Comparison of ENCODE assay signal across 22 mouse cellular contexts in the genomic region with DNA sequence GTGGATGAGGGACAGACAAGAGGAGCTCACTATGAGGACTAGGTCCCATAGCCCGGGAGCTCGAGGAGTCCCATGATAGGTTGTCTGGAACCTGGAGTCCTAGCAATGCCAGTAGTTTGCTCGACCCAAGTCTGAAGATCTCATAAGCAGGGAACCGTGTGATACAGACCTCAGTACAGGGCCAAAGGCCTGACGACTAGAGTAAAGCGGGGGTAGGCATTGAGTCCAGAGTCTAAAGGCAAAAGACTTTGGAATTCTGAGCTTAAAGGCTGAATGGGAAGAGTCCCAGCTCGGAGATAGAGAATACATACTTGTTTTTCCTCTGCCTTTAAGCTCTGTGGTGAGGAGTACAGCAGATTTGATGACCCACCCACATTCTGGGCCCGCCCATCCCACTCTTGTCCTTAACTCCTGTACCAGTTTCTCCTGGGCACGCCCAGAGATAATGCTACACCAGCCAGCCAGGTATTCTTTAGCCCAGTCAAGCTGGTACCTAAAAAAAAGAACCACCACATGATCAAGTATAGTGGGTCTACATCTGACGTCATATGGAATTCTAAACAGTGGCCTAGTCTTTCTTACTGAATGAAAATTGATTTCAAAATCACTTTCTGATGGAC. TPM values are rescaled to one million over a fixed set of nuclear protein-coding genes. Genes with fewer than 3 reads are reported as not detected.
DNase-seq lines count a peak whose midpoint lies in the region; ATAC-seq and TF ChIP-seq lines count a peak whose summit lies in the region.
"Had no signal": no experiment of that assay in that cellular context is flagged by ENCODE, and none has a peak within 500 bp of the region (broad histone marks: within the 10 kb centered on the region; RNA-seq: fewer than 3 reads in every experiment).

No protein-coding gene starts in this region.

- H3K4me1 ChIP-seq in kidney, adult 2 months (ENCODE audit: control insufficient read depth, insufficient read depth, low read length) = peaks cover 2% of the 10 kb centered on the region; the same call in 1 of the 2 replicates
- 0 out of 2 replicates have a peak, but pooled peaks cover 4% of the 10 kb centered on the region for H3K4me1 ChIP-seq in kidney, embryonic 16.5 days (ENCODE audit: insufficient read depth, low read length)
- no peaks in the 10 kb centered on the region for H3K4me1 ChIP-seq in midbrain, embryonic 11.5 days (ENCODE audit: control insufficient read depth, insufficient read depth, low read length)
- no peaks in the 10 kb centered on the region for H3K4me1 ChIP-seq in midbrain, embryonic 10.5 days
- H3K4me1 ChIP-seq in liver, postnatal 0 days (ENCODE audit: insufficient read depth) = peaks cover 37% of the 10 kb centered on the region
- H3K4me1 ChIP-seq: embryonic facial prominence, embryonic 12.5 days; limb, embryonic 15.5 days had no signal

- TF ChIP-seq CTCF in kidney, adult 2 months (conservative IDR thresholded peaks at IDR 0.05; ENCODE audit: insufficient read depth, insufficient read length, low read depth, low read length) = no peak
- TF ChIP-seq CTCF in liver, postnatal 0 days (IDR thresholded peaks at IDR 0.05; ENCODE audit: low read depth) = no peak

- H3K27me3 ChIP-seq in kidney, adult 2 months (replicated peaks; ENCODE audit: control insufficient read depth, insufficient read depth, low read length) = no peaks in the 10 kb centered on the region
- no peaks in the 10 kb centered on the region for H3K27me3 ChIP-seq in kidney, embryonic 16.5 days (ENCODE audit: insufficient read depth, low read length)
- no peaks in the 10 kb centered on the region for H3K27me3 ChIP-seq in midbrain, embryonic 11.5 days (ENCODE audit: control insufficient read depth, insufficient read depth, low read length)
- H3K27me3 ChIP-seq in midbrain, embryonic 10.5 days (ENCODE audit: low read depth, poor library complexity, severe bottlenecking) = peaks cover 3% of the 10 kb centered on the region; the same call in 1 of the 2 replicates
- no peaks in the 10 kb centered on the region for H3K27me3 ChIP-seq in liver, postnatal 0 days (ENCODE audit: insufficient read depth, low read length)
- H3K27me3 ChIP-seq: embryonic facial prominence, embryonic 12.5 days; limb, embryonic 15.5 days; megakaryocyte, embryonic 14.5 days had no signal

- ATAC-seq in kidney, embryonic 16.5 days (ENCODE audit: low FRiP score, low TSS enrichment) = no peak; the same call in 1 of the 2 replicates
- no peak for ATAC-seq in midbrain, embryonic 11.5 days (ENCODE audit: low FRiP score)
- no peak for ATAC-seq in liver, postnatal 0 days
- ATAC-seq: activated CD4-positive, CD25-positive, alpha-beta regulatory T cell, adult 4 months; forebrain, embryonic 14.5 days; midbrain, embryonic 16.5 days had no signal

- peak; percentile 64 for DNase-seq in kidney, adult 2 months
- peak; percentile 47 for DNase-seq in midbrain, embryonic 11.5 days (ENCODE audit: low spot score, missing footprints)
- no peak for DNase-seq in midbrain, embryonic 10.5 days (ENCODE audit: low spot score)
- DNase-seq in liver, postnatal 0 days = no peak
- DNase-seq in spleen, postnatal 14 days (ENCODE audit: low spot score in 2 of 2) = no peak
- DNase-seq in left cerebral cortex, postnatal 4 days = no peak
- DNase-seq: adrenal gland, postnatal 10 days; cerebellum, postnatal 10 days; heart, postnatal 10 days; lung, postnatal 14 days; right cerebral cortex, postnatal 25 days; thymus, postnatal 36 days had no signal

- no peak overlapping the region for H3K4me3 ChIP-seq in kidney, adult 2 months (ENCODE audit: insufficient read depth, low read depth, low read length)
- H3K4me3 ChIP-seq in kidney, embryonic 16.5 days (ENCODE audit: low read length) = no peak overlapping the region
- H3K4me3 ChIP-seq in midbrain, embryonic 11.5 days (ENCODE audit: low read depth, low read length) = no peak overlapping the region
- no peak overlapping the region for H3K4me3 ChIP-seq in midbrain, embryonic 10.5 days
- no peak overlapping the region for H3K4me3 ChIP-seq in liver, postnatal 0 days (ENCODE audit: low read depth, low read length)
- H3K4me3 ChIP-seq: embryonic facial prominence, embryonic 12.5 days; erythroblast, embryonic 14.5 days; limb, embryonic 15.5 days; megakaryocyte, embryonic 14.5 days had no signal

- H3K36me3 ChIP-seq in kidney, adult 2 months (ENCODE audit: control insufficient read depth, insufficient read depth, low read length) = no peaks in the 10 kb centered on the region
- no peaks in the 10 kb centered on the region for H3K36me3 ChIP-seq in kidney, embryonic 16.5 days (ENCODE audit: insufficient read depth, low read length)
- no peaks in the 10 kb centered on the region for H3K36me3 ChIP-seq in midbrain, embryonic 11.5 days (ENCODE audit: control insufficient read depth, insufficient read depth, low read length)
- no peaks in the 10 kb centered on the region for H3K36me3 ChIP-seq in midbrain, embryonic 10.5 days
- H3K36me3 ChIP-seq in liver, postnatal 0 days (replicated peaks; ENCODE audit: insufficient read depth, low read length) = no peaks in the 10 kb centered on the region
- H3K36me3 ChIP-seq: embryonic facial prominence, embryonic 12.5 days; G1E; limb, embryonic 15.5 days had no signal

- intact Hi-C loops in left cerebral cortex, postnatal 4 days (cut with DNase I) = no loop called here

- H3K4me2 ChIP-seq in kidney, embryonic 16.5 days (replicated peaks; ENCODE audit: low read depth, low read length) = no peak overlapping the region
- no peak overlapping the region for H3K4me2 ChIP-seq in midbrain, embryonic 11.5 days
- H3K4me2 ChIP-seq in liver, postnatal 0 days (ENCODE audit: low read depth, low read length) = 0 out of 2 replicates have a peak overlapping the region, but pooled peaks have one; percentile 2
- H3K4me2 ChIP-seq: embryonic facial prominence, embryonic 12.5 days; heart, embryonic 11.5 days; limb, embryonic 15.5 days had no signal

- no peak for TF ChIP-seq EP300 in liver, postnatal 0 days (IDR thresholded peaks at IDR 0.05; ENCODE audit: low read depth)

- whole genome bisulfite sequencing in kidney, adult 2 months = 76% methylated on average over 10 of the region's 10 CpGs
- WGBS in kidney, embryonic 16.5 days = 89% methylated on average over 10 of the region's 10 CpGs
- 90% methylated on average over 10 of the region's 10 CpGs for WGBS in midbrain, embryonic 11.5 days
- WGBS in midbrain, embryonic 10.5 days = 87% methylated on average over 10 of the region's 10 CpGs
- WGBS in liver, postnatal 0 days (ENCODE audit: insufficient replicate concordance) = 85% methylated on average over 10 of the region's 10 CpGs

- no peak overlapping the region for H3K27ac ChIP-seq in kidney, adult 2 months (ENCODE audit: insufficient read depth, low read depth, low read length)
- H3K27ac ChIP-seq in kidney, embryonic 16.5 days (ENCODE audit: low read length) = no peak overlapping the region
- no peak overlapping the region for H3K27ac ChIP-seq in midbrain, embryonic 11.5 days (ENCODE audit: low read depth, low read length)
- no peak overlapping the region for H3K27ac ChIP-seq in midbrain, embryonic 10.5 days (replicated peaks)
- no peak overlapping the region for H3K27ac ChIP-seq in liver, postnatal 0 days (ENCODE audit: low read depth)
- H3K27ac ChIP-seq: embryonic facial prominence, embryonic 12.5 days; limb, embryonic 15.5 days had no signal

- TF ChIP-seq POLR2A in kidney, adult 2 months (IDR thresholded peaks at IDR 0.05; ENCODE audit: low read depth, low read length) = no peak

- no peak overlapping the region for H3K9ac ChIP-seq in kidney, embryonic 16.5 days (replicated peaks; ENCODE audit: low read length)
- H3K9ac ChIP-seq in midbrain, embryonic 11.5 days (ENCODE audit: low read length) = no peak overlapping the region
- no peak overlapping the region for H3K9ac ChIP-seq in liver, postnatal 0 days (replicated peaks)
- H3K9ac ChIP-seq: embryonic facial prominence, embryonic 12.5 days; limb, embryonic 15.5 days had no signal

- H3K9me3 ChIP-seq in kidney, embryonic 16.5 days (ENCODE audit: low read length) = no peaks in the 10 kb centered on the region
- H3K9me3 ChIP-seq in midbrain, embryonic 11.5 days (ENCODE audit: control insufficient read depth, low read length) = no peaks in the 10 kb centered on the region
- no peaks in the 10 kb centered on the region for H3K9me3 ChIP-seq in midbrain, embryonic 10.5 days (replicated peaks)
- H3K9me3 ChIP-seq in liver, postnatal 0 days (ENCODE audit: low read length) = no peaks in the 10 kb centered on the region
- H3K9me3 ChIP-seq: embryonic facial prominence, embryonic 12.5 days; G1E; limb, embryonic 15.5 days; megakaryocyte, embryonic 14.5 days had no signal

RNA-seq across cellular contexts. Expression of a gene that starts 27.0 kb away (rescaled TPM):
- polyA plus RNA-seq in kidney, adult 2 months (2012; rRNA removed) = 46.4 and 50.8 TPM in 2 replicates
- 28.0 and 32.8 TPM in 2 replicates for polyA plus RNA-seq in kidney, embryonic 16.5 days (2015; fragmentation: Nextera tagmentation; extraction: Ambion mirVana)
- 25.2 and 25.8 TPM in 2 replicates for polyA plus RNA-seq in midbrain, embryonic 11.5 days (2014; fragmentation: Nextera tagmentation; extraction: Ambion mirVana)
- 25.9 and 29.7 TPM in 2 replicates for polyA plus RNA-seq in midbrain, embryonic 10.5 days (2016; fragmentation: Nextera tagmentation; extraction: Ambion mirVana)
- 9.6 and 9.7 TPM in 2 replicates for polyA plus RNA-seq in liver, postnatal 0 days (2015; fragmentation: Nextera tagmentation; extraction: Ambion mirVana)
- 10 to 100 TPM; 54.6 to 55.5 TPM for total RNA-seq in left cerebral cortex, postnatal 4 days (2021)

RNA-seq across cellular contexts. Expression of a gene that starts 27.7 kb away (rescaled TPM):
- 19.5 and 21.5 TPM in 2 replicates for polyA plus RNA-seq in kidney, adult 2 months (2012; rRNA removed)
- 8.4 and 9.2 TPM in 2 replicates for polyA plus RNA-seq in kidney, embryonic 16.5 days (2015; fragmentation: Nextera tagmentation; extraction: Ambion mirVana)
- polyA plus RNA-seq in midbrain, embryonic 11.5 days (2014; fragmentation: Nextera tagmentation; extraction: Ambion mirVana) = 1.5 TPM in 2 replicates
- polyA plus RNA-seq in midbrain, embryonic 10.5 days (2016; fragmentation: Nextera tagmentation; extraction: Ambion mirVana) = 1.1 and 1.8 TPM in 2 replicates
- polyA plus RNA-seq in liver, postnatal 0 days (2015; fragmentation: Nextera tagmentation; extraction: Ambion mirVana) = 10.3 and 10.6 TPM in 2 replicates
- 1 to 10 TPM; 1.3 to 1.4 TPM for total RNA-seq in left cerebral cortex, postnatal 4 days (2021)

Comparison
In these comparisons a context has a peak if more than half of its experiments do, and no peak if none do; other contexts are left out.
1. DNase-seq: peak in kidney, adult 2 months (single experiment) and midbrain, embryonic 11.5 days (single experiment); none in midbrain, embryonic 10.5 days (single experiment), liver, postnatal 0 days (single experiment), spleen, postnatal 14 days (0 of 2) and left cerebral cortex, postnatal 4 days (single experiment).